Mouse (Mus musculus) CH12.LX (cell line): ENCODE results near the gene Cux1. TPM values are rescaled to one million over a fixed set of nuclear protein-coding genes. Genes with fewer than 3 reads are reported as not detected.
A peak's percentile ranks its signal among the peaks of the same experiment; 100 is the strongest.

Source experiments
- DNase-seq: peaks from one replicate; pipeline ENCODE4 v3.0.0-alpha.2; 2013; ENCODE audit errors: extremely low read depth
- H3K27ac ChIP-seq: 2 replicates; pipeline ENCODE4 v1.5.1; 2012; ENCODE audit warnings: low read depth, mild to moderate bottlenecking, control low read depth, moderate library complexity; ENCODE audit not compliant: insufficient read depth
- H3K27me3 ChIP-seq: replicated peaks from 2 replicates; pipeline ENCODE3; 2012; ENCODE audit warnings: inconsistent platforms
- H3K36me3 ChIP-seq, 2 experiments: replicated peaks in 1 of 2; 2 replicates each; pipeline versions ENCODE3 to v1.6.1; 2012; ENCODE audit warnings: inconsistent platforms in 1 of 2, low read length in 1 of 2, mild to moderate bottlenecking in 1 of 2, mixed read lengths in 1 of 2, moderate library complexity in 1 of 2; ENCODE audit not compliant: control insufficient read depth in 1 of 2, insufficient read depth in 1 of 2
- H3K4me1 ChIP-seq, 2 experiments: 2 replicates each; pipeline ENCODE4 v1.6.1; 2012; ENCODE audit warnings: inconsistent platforms in 1 of 2, moderate library complexity in 1 of 2; ENCODE audit not compliant: insufficient read depth in 2 of 2, control insufficient read depth in 1 of 2
- H3K4me2 ChIP-seq: 2 replicates; pipeline ENCODE4 v1.6.1; 2012; ENCODE audit warnings: low read depth, mild to moderate bottlenecking, control low read depth; ENCODE audit not compliant: poor library complexity, insufficient read depth, severe bottlenecking
- H3K4me3 ChIP-seq, 3 experiments: fragments of 150-350 bp in 1 of 3; sonication (generic) in 1 of 3; replicated peaks in 1 of 3; 2 replicates each; pipeline versions ENCODE3 to v1.5.1; 2011 to 2012; ENCODE audit warnings: low read depth in 2 of 3, low read length in 2 of 3, mild to moderate bottlenecking in 2 of 3, moderate library complexity in 2 of 3, control low read depth in 1 of 3, improper control_type of control experiment in 1 of 3, inconsistent platforms in 1 of 3, mixed read lengths in 1 of 3; ENCODE audit not compliant: poor library complexity in 1 of 3
- H3K79me2 ChIP-seq: replicated peaks from 2 replicates; pipeline ENCODE4 v1.6.1; 2012; ENCODE audit warnings: mild to moderate bottlenecking, moderate library complexity; ENCODE audit not compliant: control insufficient read depth, poor library complexity, insufficient read depth, severe bottlenecking; ENCODE audit errors: extremely low read depth
- H3K9ac ChIP-seq: 2 replicates; pipeline ENCODE4 v1.6.1; 2012; ENCODE audit warnings: low read depth, mild to moderate bottlenecking, control low read depth, moderate library complexity; ENCODE audit not compliant: insufficient read depth
- H3K9me3 ChIP-seq: replicated peaks from 2 replicates; pipeline ENCODE3; 2012; ENCODE audit warnings: low read length, inconsistent platforms, mixed read lengths
- GABPA ChIP-seq: IDR thresholded peaks from 2 replicates; pipeline ENCODE4 v1.6.1; 2012; ENCODE audit warnings: low read depth, low read length, improper control_type of control experiment, inconsistent platforms; ENCODE audit not compliant: insufficient replicate concordance
- MAFK ChIP-seq: IDR thresholded peaks from 2 replicates; pipeline ENCODE4 v1.6.1; 2011; ENCODE audit warnings: low read length, improper control_type of control experiment; ENCODE audit not compliant: insufficient replicate concordance
- MAX ChIP-seq: IDR thresholded peaks from 2 replicates; pipeline ENCODE4 v1.6.1; 2011; ENCODE audit warnings: low read length, improper control_type of control experiment
- MXI1 ChIP-seq: IDR thresholded peaks from 2 replicates; pipeline ENCODE4 v1.6.1; 2011; ENCODE audit warnings: mild to moderate bottlenecking, low read depth, low read length, improper control_type of control experiment
- NELFE ChIP-seq: IDR thresholded peaks from 2 replicates; pipeline ENCODE4 v1.6.1; 2011; ENCODE audit warnings: low read depth, low read length, improper control_type of control experiment
- NRF1 ChIP-seq: IDR thresholded peaks from 2 replicates; pipeline ENCODE4 v1.6.1; 2014; ENCODE audit warnings: low read depth, mild to moderate bottlenecking, inconsistent platforms, low read length, improper control_type of control experiment, moderate library complexity
- RAD21 ChIP-seq: IDR thresholded peaks from 2 replicates; pipeline ENCODE4 v1.6.1; 2011; ENCODE audit warnings: low read depth, mild to moderate bottlenecking, low read length, improper control_type of control experiment, moderate library complexity
- SIN3A ChIP-seq: IDR thresholded peaks from 2 replicates; pipeline ENCODE4 v1.6.1; 2012; ENCODE audit warnings: low read length, improper control_type of control experiment, inconsistent platforms
- USF2 ChIP-seq: conservative IDR thresholded peaks from 2 replicates; pipeline ENCODE4 v1.6.1; 2011; ENCODE audit warnings: low read depth, low read length, improper control_type of control experiment
- dilution Hi-C: fragments of 300-500 bp; cut with MboI; formaldehyde crosslinking; loops from 2 replicates; pipeline ENCODE4 v1.14.3; 2020; ENCODE audit warnings: low sequenced_read_pairs; ENCODE audit not compliant: extremely low pct_unique_long_range_greater_than_20kb, extremely low pct_ligation_motif_present
- in situ Hi-C: fragments of 300-500 bp; cut with MboI; formaldehyde crosslinking; loops from 3 replicates; pipeline ENCODE4 v1.14.3; 2019; ENCODE audit warnings: low sequenced_read_pairs, low pct_ligation_motif_present, low pct_unique_long_range_greater_than_20kb, mixed read lengths
- polyA plus RNA-seq: library from polyadenylated mRNA; unstranded; fragments of >175 nt; gene quantifications from 2 replicates; pipeline ENCODE4 v1.2.1, GENCODE M21; 2012; ENCODE audit warnings: low read depth; ENCODE audit not compliant: insufficient read length
- total RNA-seq, 2 experiments: library from RNA; depleted of rRNA; stranded (reverse); fragments of 300-350 nt in 1 of 2; fragments of >200 nt in 1 of 2; gene quantifications; 2 replicates each; pipeline ENCODE4 v1.2.3; 2012 to 2014

The Cux1 gene
- total and polyA plus RNA-seq, 3 experiments = 12.4 to 21.9 (median 19.6) TPM

DNA sequence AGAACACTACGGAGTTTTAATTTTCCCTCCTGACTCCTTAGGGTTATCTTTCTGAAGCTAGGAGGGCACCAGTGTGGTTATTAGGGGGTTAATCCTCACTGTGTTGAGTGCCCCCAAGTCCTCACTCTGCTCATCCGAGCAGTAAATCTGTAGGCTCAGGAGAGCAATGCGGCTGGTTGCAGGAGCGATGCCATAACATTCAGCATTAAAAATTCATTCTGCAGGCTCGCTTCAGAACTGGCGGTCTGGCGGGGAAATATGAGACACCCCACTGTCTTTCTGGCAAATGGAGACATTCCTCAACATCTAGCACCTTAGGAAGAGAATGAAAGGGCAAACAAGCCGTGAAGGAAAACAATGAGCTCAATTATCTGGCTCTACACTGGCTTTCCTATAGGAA is 214.2 kb downstream of the Cux1 start:
- Histone ChIP-seq H3K9ac (no peak overlapping the region), H3K27ac (no peak overlapping the region), H3K4me2 (no peak overlapping the region), H3K27me3 (no peaks in the 10 kb centered on the region), H3K79me2 (no peaks in the 10 kb centered on the region), H3K4me1 (peaks cover 0 to 12% of the 10 kb centered on the region in 2 experiments; a peak in 1 of 4 replicates), H3K9me3 (no peaks in the 10 kb centered on the region), H3K4me3 (no peak overlapping the region), H3K36me3 (peaks cover 13 to 57% of the 10 kb centered on the region in 2 experiments)
- no peak for DNase-seq
- dilution Hi-C loops (no loop called here), in situ Hi-C loops (no loop called here)
- TF ChIP-seq NELFE (no peak), SIN3A (no peak), RAD21 (no peak)

GRCm38 (mm10) chr5:136343156-136343890 is 224.0 kb downstream of the Cux1 start:
- Histone ChIP-seq H3K36me3 (peaks cover 19 to 55% of the 10 kb centered on the region in 2 experiments), H3K4me1 (peaks cover 0 to 10% of the 10 kb centered on the region in 2 experiments; a peak in 2 of 4 replicates), H3K9ac (no peak overlapping the region), H3K4me2 (no peak overlapping the region), H3K27ac (no peak overlapping the region), H3K27me3 (no peaks in the 10 kb centered on the region), H3K4me3 (no peak overlapping the region), H3K79me2 (no peaks in the 10 kb centered on the region), H3K9me3 (no peaks in the 10 kb centered on the region)
- dilution Hi-C loops = no loop called here
- TF ChIP-seq NELFE (no peak), MAFK (peak; percentile 83), GABPA (no peak)
- no peak for DNase-seq
- in situ Hi-C loops = no loop called here

- TF ChIP-seq MAX (no peak), USF2 (no peak), MXI1 (no peak), NRF1 (no peak)
- TF ChIP-seq, all 38 proteins: peak for 0
- dilution Hi-C loops = no loop called here
- Histone ChIP-seq H3K27me3 (no peaks in the 10 kb centered on the region), H3K9ac (no peak overlapping the region), H3K4me3 (no peak overlapping the region), H3K9me3 (no peaks in the 10 kb centered on the region), H3K36me3 (peaks cover 25 to 77% of the 10 kb centered on the region in 2 experiments), H3K79me2 (no peaks in the 10 kb centered on the region), H3K27ac (no peak overlapping the region), H3K4me2 (no peak overlapping the region), H3K4me1 (no peaks in the 10 kb centered on the region)
- no peak for DNase-seq
- in situ Hi-C loops = no loop called here
Measured at GRCm38 (mm10) chr5:136336798-136337527, 230.3 kb downstream of the Cux1 start.
